In the genomic region with DNA sequence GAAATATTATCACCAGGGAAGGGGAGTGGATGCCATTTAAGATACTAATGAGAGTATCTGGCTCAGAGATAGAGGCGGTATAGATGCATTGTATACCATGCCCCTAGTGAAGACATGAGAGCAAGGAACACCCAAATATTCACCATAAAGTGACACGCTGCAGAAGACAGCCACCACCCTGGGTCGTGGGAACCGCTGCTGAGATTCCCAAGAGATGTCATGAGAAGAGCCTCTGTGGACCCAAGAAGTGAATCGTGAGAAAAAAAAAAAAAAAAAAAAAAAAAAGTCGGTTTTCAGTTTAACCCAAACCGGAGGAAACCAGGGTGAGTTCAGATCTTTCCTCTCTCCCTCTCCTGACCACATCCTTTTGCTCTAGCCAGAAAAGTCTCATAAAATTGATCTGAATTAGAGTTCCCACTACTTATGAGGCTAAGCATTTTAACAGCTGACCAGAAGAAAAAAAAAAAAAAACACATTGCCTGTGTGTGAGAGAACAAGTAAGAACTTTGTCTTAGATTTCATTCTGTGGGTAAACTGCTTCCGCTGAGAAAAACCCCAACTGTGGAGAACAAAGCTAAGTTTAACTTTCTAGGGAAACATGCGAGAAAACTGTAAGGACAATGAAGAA, we compare ENCODE assay signal across 24 mouse cellular contexts.
A peak's percentile ranks its signal among the peaks of the same experiment; 100 is the strongest.
DNase-seq lines count a peak whose midpoint lies in the region; ATAC-seq lines count a peak whose summit lies in the region.
"Had no signal": no experiment of that assay in that cellular context is flagged by ENCODE, and none has a peak within 500 bp of the region (broad histone marks: within the 10 kb centered on the region; RNA-seq: fewer than 3 reads in every experiment).

No protein-coding gene starts in this region.

- H3K27me3 ChIP-seq in limb, embryonic 12.5 days = peaks cover 6% of the 10 kb centered on the region
- H3K27me3 ChIP-seq: stomach, embryonic 15.5 days had no signal

- H3K27ac ChIP-seq in brown adipose tissue, adult 24 weeks (replicated peaks; ENCODE audit: low read depth, low read length) = peak overlapping the region; percentile 58
- peak overlapping the region; percentile 45; the same call in 1 of the 2 replicates for H3K27ac ChIP-seq in limb, embryonic 12.5 days
- H3K27ac ChIP-seq: heart, embryonic 10.5 days; hindbrain, embryonic 10.5 days; hindbrain, postnatal 0 days; kidney, embryonic 15.5 days; stomach, embryonic 15.5 days had no signal

- no peak for ATAC-seq in limb, embryonic 12.5 days (ENCODE audit: insufficient number of reproducible peaks, insufficient read depth, low FRiP score, low TSS enrichment, low read depth)
- ATAC-seq: forebrain, embryonic 14.5 days; hindbrain, postnatal 0 days; midbrain, embryonic 16.5 days had no signal

- 74% methylated on average over 9 of the region's 9 CpGs for WGBS in limb, embryonic 12.5 days

- no peaks in the 10 kb centered on the region for H3K4me1 ChIP-seq in brown adipose tissue, adult 24 weeks (ENCODE audit: control insufficient read depth, insufficient read depth, insufficient read length, low read length)
- H3K4me1 ChIP-seq in limb, embryonic 12.5 days (replicated peaks) = no peaks in the 10 kb centered on the region
- H3K4me1 ChIP-seq: heart, embryonic 10.5 days; hindbrain, embryonic 10.5 days; stomach, embryonic 15.5 days had no signal

- peak; percentile 47 for DNase-seq in thymus, postnatal 0 days (ENCODE audit: low spot score)
- DNase-seq in thymus, postnatal 25 days = no peak
- DNase-seq in spleen, postnatal 36 days (ENCODE audit: low spot score in 2 of 2) = no peak
- no peak for DNase-seq in layer of hippocampus, adult 9-10 months (ENCODE audit: low spot score)
- DNase-seq in kidney, postnatal 4 days = no peak
- DNase-seq: cerebellum, adult 18-20 months; cerebellum, postnatal 36 days; gastrocnemius, postnatal 14 days; kidney, adult 11 months; kidney, postnatal 36 days; layer of hippocampus, adult 9-11 months; lung, adult 18-20 months; lung, postnatal 10 days; thymus, postnatal 4 days had no signal

- H3K9ac ChIP-seq in limb, embryonic 12.5 days (replicated peaks) = no peak overlapping the region
- H3K9ac ChIP-seq: kidney, embryonic 15.5 days; stomach, embryonic 15.5 days had no signal

- H3K36me3 ChIP-seq in limb, embryonic 12.5 days = no peaks in the 10 kb centered on the region
- H3K36me3 ChIP-seq: heart, embryonic 10.5 days; hindbrain, embryonic 10.5 days; kidney, embryonic 15.5 days; stomach, embryonic 15.5 days had no signal

- no peak overlapping the region for H3K4me3 ChIP-seq in brown adipose tissue, adult 24 weeks (ENCODE audit: insufficient read depth, low read depth, low read length)
- no peak overlapping the region for H3K4me3 ChIP-seq in limb, embryonic 12.5 days (replicated peaks)
- H3K4me3 ChIP-seq: heart, embryonic 10.5 days; hindbrain, embryonic 10.5 days; kidney, embryonic 15.5 days; myocyte; stomach, embryonic 15.5 days had no signal

- no peaks in the 10 kb centered on the region for H3K9me3 ChIP-seq in limb, embryonic 12.5 days
- H3K9me3 ChIP-seq: heart, embryonic 10.5 days; hindbrain, embryonic 10.5 days; kidney, embryonic 15.5 days; stomach, embryonic 15.5 days had no signal

- H3K4me2 ChIP-seq in limb, embryonic 12.5 days = no peak overlapping the region
- H3K4me2 ChIP-seq: kidney, embryonic 15.5 days; stomach, embryonic 15.5 days had no signal
